Mouse (Mus musculus) MEL (cell line): ENCODE results near the gene Pck1.

Experiments used
- CHD2 ChIP-seq: IDR thresholded peaks from 2 replicates; pipeline ENCODE4 v1.6.1; 2011; ENCODE audit warnings: low read length, improper control_type of control experiment
- CTCF ChIP-seq, 3 experiments: IDR thresholded peaks in 2 of 3; conservative IDR thresholded peaks in 1 of 3; 2 replicates each; pipeline ENCODE4 v1.5.1; 2011 to 2012; ENCODE audit warnings: low read length in 3 of 3, low read depth in 2 of 3, mild to moderate bottlenecking in 2 of 3, improper control_type of control experiment in 1 of 3, inconsistent platforms in 1 of 3, mixed read lengths in 1 of 3, moderate library complexity in 1 of 3; ENCODE audit not compliant: control insufficient read depth in 1 of 3, insufficient read depth in 1 of 3, poor library complexity in 1 of 3, severe bottlenecking in 1 of 3
- MAFK ChIP-seq: IDR thresholded peaks from 2 replicates; pipeline ENCODE4 v1.6.1; 2011; ENCODE audit warnings: low read depth, mild to moderate bottlenecking, low read length, improper control_type of control experiment, borderline replicate concordance
- POLR2A ChIP-seq, 2 experiments: IDR thresholded peaks; 2 replicates each; pipeline ENCODE4 v1.6.1; 2011 to 2012; ENCODE audit warnings: low read length in 2 of 2, mild to moderate bottlenecking in 2 of 2, control low read depth in 1 of 2, improper control_type of control experiment in 1 of 2, low read depth in 1 of 2, moderate library complexity in 1 of 2; ENCODE audit not compliant: control insufficient read depth in 1 of 2, insufficient read depth in 1 of 2, poor library complexity in 1 of 2
- SMC3 ChIP-seq: IDR thresholded peaks from 2 replicates; pipeline ENCODE4 v1.6.1; 2011; ENCODE audit warnings: low read depth, low read length, improper control_type of control experiment
- TAL1 ChIP-seq: IDR thresholded peaks from 2 replicates; pipeline ENCODE4 v1.6.1; 2012; ENCODE audit warnings: mild to moderate bottlenecking, inconsistent platforms, low read length, moderate library complexity, mixed read lengths

DNA sequence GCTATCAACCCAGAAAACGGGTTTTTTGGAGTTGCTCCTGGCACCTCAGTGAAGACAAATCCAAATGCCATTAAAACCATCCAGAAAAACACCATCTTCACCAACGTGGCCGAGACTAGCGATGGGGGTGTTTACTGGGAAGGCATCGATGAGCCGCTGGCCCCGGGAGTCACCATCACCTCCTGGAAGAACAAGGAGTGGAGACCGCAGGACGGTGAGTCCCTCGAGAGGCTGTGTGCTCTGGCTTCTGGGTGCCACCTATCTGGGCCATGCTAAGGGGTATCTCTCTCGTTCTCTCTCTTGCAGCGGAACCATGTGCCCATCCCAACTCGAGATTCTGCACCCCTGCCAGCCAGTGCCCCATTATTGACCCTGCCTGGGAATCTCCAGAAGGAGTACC, 4.1 kb downstream of the Pck1 start:
- TF ChIP-seq MAFK (no peak), TAL1 (no peak), CHD2 (no peak), CTCF (IDR thresholded peaks at IDR 0.05 in 2 of 3, conservative IDR thresholded peaks at IDR 0.05 in 1 of 3; ENCODE audit: control insufficient read depth in 1 of 3, insufficient read depth in 1 of 3, low read depth in 2 of 3, low read length in 3 of 3, poor library complexity in 1 of 3, severe bottlenecking in 1 of 3) (no peak), SMC3 (no peak), POLR2A (IDR thresholded peaks at IDR 0.05; ENCODE audit: control insufficient read depth in 1 of 2, insufficient read depth in 1 of 2, low read depth in 1 of 2, low read length in 2 of 2, poor library complexity in 1 of 2) (no peak)
